Mouse (Mus musculus): Measurements from ENCODE around the gene Rab34.

DNA sequence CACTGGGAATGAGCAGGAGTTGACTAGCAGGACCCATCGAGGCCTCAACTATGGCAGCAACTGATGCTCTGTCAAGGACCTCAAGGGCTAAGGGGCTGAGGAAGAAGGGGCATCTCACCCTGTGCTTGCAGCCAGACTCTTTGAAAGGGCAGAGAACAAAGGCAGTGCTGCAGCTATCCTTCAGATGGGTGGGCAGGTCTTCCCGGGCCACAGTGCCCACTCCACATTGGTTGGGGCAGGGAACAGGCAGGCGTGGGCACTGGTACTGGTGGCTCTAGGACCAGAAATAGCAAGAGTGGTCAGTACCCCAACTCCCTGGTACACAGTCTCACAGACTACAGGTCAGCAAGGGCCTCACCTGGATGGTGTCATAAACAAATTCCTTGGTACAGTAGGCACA, 27.6 kb upstream of the Rab34 start:
- no peak for TF ChIP-seq CTCF (IDR thresholded peaks at IDR 0.05; ENCODE audit: borderline replicate concordance, control insufficient read depth, extremely low read depth, insufficient read depth, low read length, poor library complexity)
- no peak for TF ChIP-seq POLR2A (IDR thresholded peaks at IDR 0.05; ENCODE audit: control insufficient read depth, extremely low read depth, insufficient read depth, low read length, poor library complexity)
